Mouse (Mus musculus): ENCODE data around the gene Nrm.

DNA sequence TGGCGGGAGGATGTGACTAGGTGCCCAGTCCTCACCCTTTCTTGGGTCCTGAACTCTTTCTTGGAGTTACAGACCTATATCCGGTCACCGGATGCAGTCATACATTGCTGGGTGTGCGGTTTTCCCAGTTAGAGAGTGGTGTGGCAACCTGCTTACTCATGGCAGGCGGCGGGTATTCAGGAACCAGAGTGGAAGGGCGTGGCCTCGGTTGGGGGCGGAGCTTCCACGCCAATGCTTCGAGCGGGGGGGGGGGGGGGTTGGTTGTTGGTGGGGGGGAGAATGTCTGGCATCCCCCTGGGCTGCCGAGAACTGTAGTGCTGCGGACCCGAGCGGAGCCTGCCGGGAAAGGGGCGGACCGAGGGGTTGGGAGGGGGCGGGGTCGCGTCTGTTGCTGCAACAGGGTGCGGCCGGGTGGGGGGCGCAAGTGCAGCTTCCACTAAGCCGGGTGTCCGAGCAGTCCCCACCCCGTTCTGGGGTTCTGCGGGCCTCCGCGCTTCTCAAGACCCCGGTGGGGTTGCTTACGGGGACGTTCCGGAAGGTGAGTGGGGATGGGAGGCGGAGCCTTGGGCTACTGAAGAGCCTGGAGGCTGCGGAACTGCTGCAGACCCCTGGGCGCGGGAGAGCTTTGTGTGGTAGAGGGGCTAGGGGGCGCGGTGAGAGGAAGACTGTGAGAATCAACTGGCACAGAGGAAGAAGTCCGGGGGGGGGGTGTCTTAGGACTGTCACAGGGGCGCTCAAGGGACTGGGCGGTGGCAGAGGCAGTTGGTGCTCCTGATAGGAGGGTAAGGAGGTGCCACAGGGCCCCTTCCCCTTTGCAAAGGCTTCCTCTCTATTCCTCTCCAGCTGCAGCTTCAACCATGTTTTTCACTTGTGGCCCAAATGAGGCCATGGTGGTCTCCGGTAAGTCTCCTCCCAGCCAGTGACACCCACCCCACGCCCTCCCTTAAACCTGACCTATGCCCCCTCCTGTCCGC, 37.9 kb upstream of the Nrm start, which contains the start of gene Flot1:
- TF ChIP-seq CTCF (IDR thresholded peaks at IDR 0.05; ENCODE audit: low read depth), result no peak
- TF ChIP-seq EP300 (IDR thresholded peaks at IDR 0.05; ENCODE audit: low read depth), result peak; percentile 39

Data from liver, embryonic 14.5 days (tissue).